Mouse (Mus musculus): ENCODE data around the gene Znhit6.

Znhit6 gene

GRCm38 (mm10) chr3:145645463-145645862 is 69.5 kb downstream of the Znhit6 start:
- DNase-seq (ENCODE audit: low spot score in 2 of 2) = no peak

- DNase-seq (ENCODE audit: low spot score in 2 of 2) = no peak
Observed at GRCm38 (mm10) chr3:145646009-145646408, 70.0 kb downstream of the Znhit6 start.

- DNase-seq (ENCODE audit: low spot score in 2 of 2) = no peak
Observed at GRCm38 (mm10) chr3:145646666-145647065, 70.7 kb downstream of the Znhit6 start.

GRCm38 (mm10) chr3:145647416-145647815 is 71.4 kb downstream of the Znhit6 start:
- no peak for DNase-seq (ENCODE audit: low spot score in 2 of 2)

- DNase-seq (ENCODE audit: low spot score in 2 of 2) = no peak
Observed at GRCm38 (mm10) chr3:145648097-145648931, 72.3 kb downstream of the Znhit6 start.

- no peak for DNase-seq (ENCODE audit: low spot score in 2 of 2)
Observed at GRCm38 (mm10) chr3:145648991-145649851, 73.2 kb downstream of the Znhit6 start.

GRCm38 (mm10) chr3:145649852-145650202 is 73.8 kb downstream of the Znhit6 start, which contains the start of gene Ccn1:
TSS of gene Ccn1 (minus strand) at chr3:145649981.
- DNase-seq (ENCODE audit: low spot score in 2 of 2) = no peak

GRCm38 (mm10) chr3:145650298-145651011 is 74.5 kb downstream of the Znhit6 start:
- no peak for DNase-seq (ENCODE audit: low spot score in 2 of 2)

GRCm38 (mm10) chr3:145651029-145651977 is 75.3 kb downstream of the Znhit6 start:
- DNase-seq (ENCODE audit: low spot score in 2 of 2) = no peak

- no peak for DNase-seq (ENCODE audit: low spot score in 2 of 2)
Observed at GRCm38 (mm10) chr3:145651978-145652321, 75.9 kb downstream of the Znhit6 start.

GRCm38 (mm10) chr3:145652322-145653131 is 76.5 kb downstream of the Znhit6 start:
- DNase-seq (ENCODE audit: low spot score in 2 of 2) = no peak

- no peak for DNase-seq (ENCODE audit: low spot score in 2 of 2)
Observed at GRCm38 (mm10) chr3:145653191-145653940, 77.4 kb downstream of the Znhit6 start.

GRCm38 (mm10) chr3:145654028-145654427 is 78.0 kb downstream of the Znhit6 start:
- DNase-seq (ENCODE audit: low spot score in 2 of 2) = no peak

Measured in spleen, postnatal 14 days (tissue).